Mouse (Mus musculus) ES-E14 (cell line): ENCODE data around the gene Ankrd6.

Experiments
- CHD2 ChIP-seq: IDR thresholded peaks from 2 replicates; pipeline ENCODE4 v1.6.1; 2014; ENCODE audit warnings: mild to moderate bottlenecking, low read depth, low read length, inconsistent platforms
- HCFC1 ChIP-seq: IDR thresholded peaks from 2 replicates; pipeline ENCODE4 v1.6.1; 2012; ENCODE audit warnings: low read length, inconsistent platforms, borderline replicate concordance; ENCODE audit not compliant: insufficient read depth
- MAFK ChIP-seq: IDR thresholded peaks from 2 replicates; pipeline ENCODE4 v1.6.1; 2014; ENCODE audit warnings: mild to moderate bottlenecking, low read depth, low read length, inconsistent platforms; ENCODE audit not compliant: insufficient read depth
- ZC3H11A ChIP-seq: IDR thresholded peaks from 2 replicates; pipeline ENCODE4 v1.6.1; 2012; ENCODE audit warnings: low read depth, mild to moderate bottlenecking, inconsistent platforms, low read length, borderline replicate concordance
- ZNF384 ChIP-seq: IDR thresholded peaks from 2 replicates; pipeline ENCODE4 v1.6.1; 2012; ENCODE audit warnings: low read depth, low read length, inconsistent platforms

GRCm38 (mm10) chr4:32854956-32855355 lies 95.7 kb downstream of the Ankrd6 start:
- TF ChIP-seq MAFK = no peak
- no peak for TF ChIP-seq ZC3H11A
- TF ChIP-seq ZNF384 = no peak
- TF ChIP-seq HCFC1 = no peak
- TF ChIP-seq CHD2 = no peak
